Mouse (Mus musculus) embryonic facial prominence, embryonic 14.5 days (tissue): Measurements from ENCODE around the gene Ntrk3. TPM values are rescaled to one million over a fixed set of nuclear protein-coding genes. Genes with fewer than 3 reads are reported as not detected.

Experiments
- ATAC-seq: fragments of 200-750 bp; cut with Nextera tagmentation; 2 replicates; pipeline ENCODE4 v1.8.0; 2017; ENCODE audit warnings: low read depth, moderate number of reproducible peaks, moderate TSS enrichment
- DNase-seq: peaks from one replicate; pipeline ENCODE4 v3.0.0-alpha.2; 2015; ENCODE audit warnings: low spot score
- H3K27ac ChIP-seq: fragments of 300-500 bp; sonication (generic); replicated peaks from 2 replicates; pipeline ENCODE4 v1.5.1; 2014; ENCODE audit warnings: low read depth, mild to moderate bottlenecking, low read length, moderate library complexity
- H3K27me3 ChIP-seq: fragments of 300-500 bp; sonication (generic); replicated peaks from 2 replicates; pipeline ENCODE4 v1.6.1; 2014; ENCODE audit warnings: low read length; ENCODE audit not compliant: control insufficient read depth, insufficient read depth
- H3K36me3 ChIP-seq: fragments of 300-500 bp; sonication (generic); 2 replicates; pipeline ENCODE4 v1.6.1; 2014; ENCODE audit warnings: low read length, mixed read lengths; ENCODE audit not compliant: control insufficient read depth, insufficient read depth
- H3K4me1 ChIP-seq: fragments of 300-500 bp; sonication (generic); 2 replicates; pipeline ENCODE4 v1.6.1; 2014; ENCODE audit warnings: antibody characterized with exemption, low read length; ENCODE audit not compliant: control insufficient read depth, insufficient read depth
- H3K4me2 ChIP-seq: fragments of 300-500 bp; sonication (generic); 2 replicates; pipeline ENCODE4 v1.6.1; 2014; ENCODE audit warnings: low read depth, mild to moderate bottlenecking, low read length, moderate library complexity, mixed read lengths
- H3K4me3 ChIP-seq: fragments of 300-500 bp; sonication (generic); 2 replicates; pipeline ENCODE4 v1.5.1; 2014; ENCODE audit warnings: low read depth, mild to moderate bottlenecking, low read length
- H3K9ac ChIP-seq: fragments of 300-500 bp; sonication (generic); 2 replicates; pipeline ENCODE4 v1.6.1; 2014; ENCODE audit warnings: low read depth, mild to moderate bottlenecking, low read length, moderate library complexity, mixed read lengths
- H3K9me3 ChIP-seq: fragments of 300-500 bp; sonication (generic); 2 replicates; pipeline ENCODE4 v1.6.1; 2016; ENCODE audit warnings: low read length; ENCODE audit not compliant: control insufficient read depth
- WGBS: fragments of 180-500 bp; shearing (Covaris S2); extraction: QIAGEN DNeasy Blood & Tissue Kit; methylation state at CpG from one replicate; pipeline ENCODE4 v1.1.7; 2014; 5-methylcytosine and 5-hydroxymethylcytosine counted together
- polyA plus RNA-seq: library from polyadenylated mRNA; unstranded; fragments of >200 nt; fragmentation: Nextera tagmentation; extraction: Ambion mirVana; gene quantifications from 2 replicates; pipeline ENCODE4 v1.2.1, GENCODE M21; 2014

Ntrk3 gene
- polyA plus RNA-seq, 1 experiment from 2014 or later: 10.5 TPM

DNA sequence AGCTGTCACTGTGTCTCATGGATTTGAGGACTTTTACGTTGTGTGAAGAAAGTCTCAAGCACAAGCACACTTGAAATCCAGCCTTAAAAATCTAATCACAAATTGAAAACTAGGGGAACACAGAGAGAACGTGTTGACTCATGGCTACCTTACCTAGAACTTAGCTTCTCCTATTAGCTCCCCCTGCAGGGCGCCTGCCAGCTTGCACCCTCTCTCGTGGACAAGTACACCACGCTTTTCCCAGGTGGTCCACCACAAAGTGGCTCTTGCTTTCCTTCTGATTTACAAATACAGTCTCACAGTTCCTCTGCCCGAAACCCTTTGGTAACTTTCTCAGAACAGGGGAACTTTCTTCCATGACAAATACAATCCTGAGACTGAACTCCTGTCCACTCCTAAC, 94.1 kb downstream of the Ntrk3 start:
- ATAC-seq (no peak), DNase-seq (no peak)
- H3K4me2 ChIP-seq: no peak overlapping the region
- H3K4me3 ChIP-seq: no peak overlapping the region
- no peaks in the 10 kb centered on the region for H3K9me3 ChIP-seq
- 56% methylated on average over 6 of the region's 6 CpGs for WGBS
- no peaks in the 10 kb centered on the region for H3K27me3 ChIP-seq
- H3K9ac ChIP-seq: no peak overlapping the region
- no peaks in the 10 kb centered on the region for H3K36me3 ChIP-seq
- no peaks in the 10 kb centered on the region for H3K4me1 ChIP-seq
- no peak overlapping the region for H3K27ac ChIP-seq

DNA sequence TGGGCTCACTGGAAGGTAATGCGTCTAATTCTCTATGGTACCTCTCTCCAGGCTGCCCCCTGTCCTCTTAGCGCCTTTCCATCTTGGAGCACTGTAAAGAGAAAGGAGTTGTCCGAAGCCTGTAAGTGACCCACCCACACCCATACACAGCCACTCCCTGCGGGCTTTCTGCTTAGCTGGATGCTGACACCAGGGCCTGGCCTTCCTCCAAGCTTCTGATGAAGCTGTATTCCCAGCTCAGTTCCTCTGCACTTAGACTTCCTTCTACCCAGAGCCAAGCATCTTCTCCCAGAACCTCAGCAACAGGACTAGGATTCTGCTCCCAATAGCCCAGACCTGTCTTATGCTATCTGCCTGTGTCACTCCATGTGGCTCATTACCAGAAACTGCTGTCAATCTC, 114.1 kb downstream of the Ntrk3 start:
- Histone ChIP-seq H3K27me3 (no peaks in the 10 kb centered on the region), H3K9me3 (no peaks in the 10 kb centered on the region), H3K9ac (no peak overlapping the region), H3K36me3 (no peaks in the 10 kb centered on the region), H3K4me2 (no peak overlapping the region), H3K4me1 (no peaks in the 10 kb centered on the region), H3K27ac (no peak overlapping the region), H3K4me3 (no peak overlapping the region)
- ATAC-seq (no peak), DNase-seq (no peak)
- 74% methylated on average over 4 of the region's 4 CpGs for WGBS

DNA sequence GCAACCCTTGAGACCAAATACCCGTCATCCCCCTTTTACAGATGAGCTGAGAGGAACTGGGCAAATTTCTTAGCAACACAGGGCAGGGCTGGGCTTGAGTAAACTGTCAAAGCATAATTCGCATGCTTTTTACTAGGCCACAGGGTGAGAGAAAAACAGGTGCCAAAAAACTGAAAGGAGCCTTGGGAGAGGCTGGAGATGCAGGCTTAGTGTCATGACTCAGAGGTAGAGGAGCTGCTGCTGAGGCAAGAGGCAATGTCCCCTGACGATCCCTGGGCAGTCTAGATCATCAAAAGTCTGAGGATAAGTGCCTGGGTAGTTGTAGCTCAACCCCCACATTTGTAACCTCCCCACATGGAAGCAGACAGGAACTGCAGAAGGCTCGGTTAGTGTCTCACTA, 116.7 kb downstream of the Ntrk3 start:
- DNase-seq (no peak), ATAC-seq (no peak)
- H3K4me2 ChIP-seq: no peak overlapping the region
- 49% methylated on average over 4 of the region's 4 CpGs for WGBS
- H3K9me3 ChIP-seq: no peaks in the 10 kb centered on the region
- H3K4me3 ChIP-seq: no peak overlapping the region
- no peaks in the 10 kb centered on the region for H3K27me3 ChIP-seq
- H3K27ac ChIP-seq: no peak overlapping the region
- no peaks in the 10 kb centered on the region for H3K4me1 ChIP-seq
- no peak overlapping the region for H3K9ac ChIP-seq
- no peaks in the 10 kb centered on the region for H3K36me3 ChIP-seq

DNA sequence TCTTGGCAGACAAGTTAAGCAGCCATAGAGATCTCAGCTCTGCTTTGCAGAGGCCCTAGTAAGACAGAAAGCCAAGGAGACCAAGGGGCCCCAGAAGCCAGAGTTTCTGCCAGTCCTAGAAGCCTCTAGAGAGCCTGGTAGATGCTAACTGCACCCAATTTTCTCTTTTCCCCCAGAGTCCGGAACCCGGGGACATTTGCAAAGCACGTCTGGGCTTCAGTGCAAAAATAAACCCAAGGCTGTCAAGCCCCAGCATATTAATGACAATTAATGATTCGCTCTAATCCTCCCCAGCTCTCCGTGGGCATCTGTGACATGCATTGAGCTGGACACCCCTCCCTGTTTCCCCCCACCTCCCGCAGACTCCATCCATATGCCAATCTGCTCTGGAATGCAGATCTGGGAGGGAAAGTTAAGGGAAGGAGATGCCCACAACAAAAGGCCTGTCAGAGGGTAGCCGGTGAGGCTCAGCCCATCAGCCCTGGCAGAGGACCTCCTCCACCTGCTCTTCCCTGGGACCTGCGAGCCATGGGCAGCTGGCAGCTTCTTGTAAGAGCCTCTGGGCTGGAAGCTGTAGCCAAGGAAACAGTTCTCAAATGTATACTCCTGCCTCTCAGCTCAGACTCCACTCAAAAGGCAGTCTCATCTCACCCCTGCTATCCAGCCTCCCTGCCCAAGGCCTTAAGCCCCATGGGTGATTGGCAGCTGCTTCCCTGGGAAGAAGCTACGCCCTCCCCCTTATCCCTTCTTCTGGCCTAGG, 117.8 kb downstream of the Ntrk3 start:
- Histone ChIP-seq H3K27ac (no peak overlapping the region), H3K4me2 (no peak overlapping the region), H3K9me3 (no peaks in the 10 kb centered on the region), H3K4me3 (no peak overlapping the region), H3K4me1 (no peaks in the 10 kb centered on the region), H3K27me3 (no peaks in the 10 kb centered on the region), H3K9ac (no peak overlapping the region), H3K36me3 (no peaks in the 10 kb centered on the region)
- DNase-seq: no peak
- 44% methylated on average over 9 of the region's 9 CpGs for WGBS
- no peak for ATAC-seq

DNA sequence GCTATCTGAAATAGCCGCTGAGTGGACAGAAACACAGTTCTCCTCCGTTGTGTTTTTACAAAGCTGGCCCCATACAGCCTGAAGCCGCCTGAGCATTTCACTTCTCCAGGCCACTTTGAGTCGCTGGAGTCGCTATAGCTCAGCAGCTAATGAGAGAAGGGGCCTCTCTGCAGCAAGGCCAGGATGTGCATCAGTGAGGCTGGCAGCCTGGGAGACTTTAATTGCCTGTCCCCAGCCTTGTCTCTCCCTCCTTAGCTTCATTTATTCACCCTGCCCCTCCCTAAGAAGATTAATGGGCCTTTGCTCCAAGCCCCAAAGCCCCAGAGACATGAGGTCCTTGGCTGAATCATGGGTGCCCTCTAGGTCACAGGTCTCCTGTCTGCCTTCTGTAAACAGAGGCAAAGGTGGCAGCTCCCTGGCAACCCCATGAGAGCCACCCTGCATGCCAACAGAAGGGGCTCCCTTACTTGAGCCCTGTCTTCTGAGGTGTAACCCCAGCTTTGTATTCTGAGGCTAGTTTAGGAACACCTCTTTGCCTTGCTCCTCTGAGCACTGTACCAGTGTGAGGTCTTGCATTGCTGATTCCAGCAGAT, 132.2 kb downstream of the Ntrk3 start:
- H3K27ac ChIP-seq: no peak overlapping the region
- no peaks in the 10 kb centered on the region for H3K9me3 ChIP-seq
- WGBS: 24% methylated on average over 5 of the region's 5 CpGs
- H3K36me3 ChIP-seq: no peaks in the 10 kb centered on the region
- H3K4me1 ChIP-seq: no peaks in the 10 kb centered on the region
- H3K9ac ChIP-seq: no peak overlapping the region
- H3K4me3 ChIP-seq: no peak overlapping the region
- H3K4me2 ChIP-seq: no peak overlapping the region
- ATAC-seq (no peak), DNase-seq (no peak)
- H3K27me3 ChIP-seq: no peaks in the 10 kb centered on the region; the same call in 1 of the 2 replicates

DNA sequence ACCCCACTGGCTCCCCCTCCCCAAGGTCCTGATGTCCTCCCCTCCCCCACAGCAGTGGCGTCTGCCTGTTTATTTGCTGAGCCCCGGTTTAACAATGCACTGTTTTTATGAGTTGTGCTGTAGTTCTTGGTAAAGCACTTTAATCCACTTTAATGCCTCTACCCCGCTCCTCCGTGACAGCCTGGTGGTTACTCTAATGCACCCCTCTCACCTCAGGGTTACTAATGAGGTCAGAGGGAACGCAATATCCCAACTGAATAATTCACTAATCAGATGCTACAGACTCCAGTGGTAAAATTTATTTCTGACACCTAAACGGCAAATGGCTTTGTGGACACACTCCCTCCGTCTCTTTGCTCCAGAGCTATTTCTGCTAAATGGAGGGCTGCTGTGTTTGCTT, 133.9 kb downstream of the Ntrk3 start:
- Histone ChIP-seq H3K4me3 (no peak overlapping the region), H3K9me3 (no peaks in the 10 kb centered on the region), H3K27ac (no peak overlapping the region), H3K9ac (no peak overlapping the region), H3K4me1 (no peaks in the 10 kb centered on the region), H3K36me3 (no peaks in the 10 kb centered on the region), H3K27me3 (no peaks in the 10 kb centered on the region; the same call in none of the 2 replicates), H3K4me2 (no peak overlapping the region)
- ATAC-seq: no peak
- DNase-seq: no peak
- 35% methylated on average over 7 of the region's 7 CpGs for WGBS

DNA sequence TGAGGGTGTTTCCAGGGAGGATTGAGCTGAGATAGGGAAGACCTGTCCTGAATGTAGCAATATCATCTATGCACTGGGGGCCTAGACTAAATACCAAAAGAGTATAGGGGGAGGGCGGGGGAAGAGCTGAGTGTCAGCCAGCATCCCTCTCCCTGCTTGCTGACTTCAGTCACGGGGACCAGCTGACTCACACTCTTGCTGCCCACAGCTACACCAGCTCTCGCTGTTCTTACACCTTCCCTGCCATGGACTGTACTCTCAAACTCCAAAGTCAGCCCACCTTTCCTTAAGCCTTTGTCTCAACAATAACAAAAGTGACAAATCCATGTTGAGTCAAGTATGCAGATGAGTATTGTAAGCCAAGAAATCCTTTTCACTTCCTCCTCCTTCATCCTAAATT, 136.0 kb downstream of the Ntrk3 start:
- H3K27me3 ChIP-seq: peaks cover 14% of the 10 kb centered on the region
- no peak overlapping the region for H3K9ac ChIP-seq
- no peak overlapping the region for H3K4me2 ChIP-seq
- DNase-seq (no peak), ATAC-seq (no peak)
- no peak overlapping the region for H3K4me3 ChIP-seq
- H3K9me3 ChIP-seq: no peaks in the 10 kb centered on the region
- WGBS: 78% methylated on average over 3 of the region's 3 CpGs
- peaks cover 7% of the 10 kb centered on the region for H3K4me1 ChIP-seq
- no peak overlapping the region for H3K27ac ChIP-seq
- H3K36me3 ChIP-seq: no peaks in the 10 kb centered on the region

DNA sequence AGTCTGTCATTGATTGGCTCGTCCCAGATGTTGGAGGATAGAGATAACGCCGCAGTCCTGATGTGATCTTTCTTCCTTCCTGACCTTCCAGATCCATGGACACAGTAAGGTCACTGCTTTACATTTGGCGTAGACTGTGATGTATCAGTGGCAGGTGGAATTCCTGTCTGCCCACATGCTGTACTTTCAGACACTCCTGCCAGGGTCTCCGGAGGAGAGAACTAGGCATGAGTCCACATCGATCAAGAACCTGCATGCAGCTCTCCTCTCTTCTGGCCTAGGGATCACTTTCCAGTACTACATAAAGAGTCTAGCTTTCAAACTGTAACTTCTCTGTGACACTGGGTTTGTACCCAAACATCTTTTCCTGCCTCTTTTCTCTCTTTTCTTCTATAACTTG, 136.9 kb downstream of the Ntrk3 start:
- peaks cover 7% of the 10 kb centered on the region for H3K4me1 ChIP-seq
- no peak for ATAC-seq
- H3K9ac ChIP-seq: no peak overlapping the region
- DNase-seq: no peak
- no peak overlapping the region for H3K27ac ChIP-seq
- WGBS: 84% methylated on average over 6 of the region's 6 CpGs
- no peak overlapping the region for H3K4me2 ChIP-seq
- H3K9me3 ChIP-seq: no peaks in the 10 kb centered on the region
- no peaks in the 10 kb centered on the region for H3K36me3 ChIP-seq
- H3K27me3 ChIP-seq: peaks cover 19% of the 10 kb centered on the region
- no peak overlapping the region for H3K4me3 ChIP-seq
